Mouse (Mus musculus): ENCODE measurements at regions not wholly inside any gene's neighbourhood (a gene's known extent, or its start where the extent isn't known, plus 50 kb on each side); places are given as distances from the start of the nearest gene placed in this dataset.
A peak's percentile ranks its signal among the peaks of the same experiment; 100 is the strongest.

GRCm38 (mm10) chr2:107713706-107714105 is 423.3 kb downstream of the Kcna4 start:
- no peaks in the 10 kb centered on the region for H3K9me3 ChIP-seq (ENCODE audit: control insufficient read depth, low read length)
- H3K4me2 ChIP-seq (ENCODE audit: low read depth, low read length), result no peak overlapping the region
- no peak overlapping the region for H3K4me3 ChIP-seq (ENCODE audit: low read depth, low read length)
- no peaks in the 10 kb centered on the region for H3K36me3 ChIP-seq (ENCODE audit: control insufficient read depth, insufficient read depth, low read length)
- H3K27me3 ChIP-seq (replicated peaks; ENCODE audit: control insufficient read depth, insufficient read depth, low read length), result no peaks in the 10 kb centered on the region
- ATAC-seq (ENCODE audit: low read depth), result no peak
- no peaks in the 10 kb centered on the region for H3K4me1 ChIP-seq (ENCODE audit: control insufficient read depth, insufficient read depth, low read length)
- no peak overlapping the region for H3K9ac ChIP-seq (ENCODE audit: low read depth, low read length)
- no peak for DNase-seq (ENCODE audit: low spot score)
- H3K27ac ChIP-seq (replicated peaks; ENCODE audit: low read depth, low read length), result no peak overlapping the region

GRCm38 (mm10) chr2:107729469-107729868 is 439.0 kb downstream of the Kcna4 start:
- 26% methylated on average over 4 of the region's 4 CpGs for WGBS
- Histone ChIP-seq H3K9me3 (ENCODE audit: control insufficient read depth, low read length) (no peaks in the 10 kb centered on the region), H3K4me1 (ENCODE audit: control insufficient read depth, insufficient read depth, low read length) (no peaks in the 10 kb centered on the region), H3K27me3 (replicated peaks; ENCODE audit: control insufficient read depth, insufficient read depth, low read length) (no peaks in the 10 kb centered on the region), H3K4me2 (ENCODE audit: low read depth, low read length) (no peak overlapping the region), H3K27ac (replicated peaks; ENCODE audit: low read depth, low read length) (no peak overlapping the region), H3K4me3 (ENCODE audit: low read depth, low read length) (no peak overlapping the region), H3K9ac (ENCODE audit: low read depth, low read length) (no peak overlapping the region), H3K36me3 (ENCODE audit: control insufficient read depth, insufficient read depth, low read length) (no peaks in the 10 kb centered on the region)
- ATAC-seq (ENCODE audit: low read depth) (no peak), DNase-seq (ENCODE audit: low spot score) (peak; percentile 34)

DNA sequence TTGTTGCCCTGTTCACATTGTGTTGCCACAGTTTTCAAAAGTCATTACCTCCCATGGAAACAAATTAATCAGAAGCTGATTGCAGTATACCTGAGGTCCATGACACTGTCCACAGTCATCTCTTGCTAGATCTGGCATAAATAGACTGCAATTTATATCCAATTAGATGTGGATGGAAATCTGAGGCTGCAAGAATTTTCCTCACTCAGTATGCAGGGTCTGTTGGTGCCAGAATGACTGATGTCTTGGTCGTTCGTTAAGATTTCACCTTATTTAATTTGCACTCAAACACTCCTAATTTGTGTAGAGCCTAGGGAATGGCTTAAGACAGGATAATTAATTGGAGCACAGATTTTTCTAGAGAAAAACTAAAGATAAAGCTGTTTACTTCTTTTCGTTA is 443.9 kb downstream of the Kcna4 start:
- 77% methylated on average over 3 of the region's 3 CpGs for WGBS
- no peak overlapping the region for H3K27ac ChIP-seq (replicated peaks; ENCODE audit: low read depth, low read length)
- H3K4me2 ChIP-seq (ENCODE audit: low read depth, low read length), result no peak overlapping the region
- H3K36me3 ChIP-seq (ENCODE audit: control insufficient read depth, insufficient read depth, low read length), result no peaks in the 10 kb centered on the region
- DNase-seq (ENCODE audit: low spot score) (no peak), ATAC-seq (ENCODE audit: low read depth) (no peak)
- H3K9ac ChIP-seq (ENCODE audit: low read depth, low read length), result no peak overlapping the region
- H3K4me3 ChIP-seq (ENCODE audit: low read depth, low read length), result no peak overlapping the region
- no peaks in the 10 kb centered on the region for H3K27me3 ChIP-seq (replicated peaks; ENCODE audit: control insufficient read depth, insufficient read depth, low read length)
- no peaks in the 10 kb centered on the region for H3K4me1 ChIP-seq (ENCODE audit: control insufficient read depth, insufficient read depth, low read length)
- no peaks in the 10 kb centered on the region for H3K9me3 ChIP-seq (ENCODE audit: control insufficient read depth, low read length)

DNA sequence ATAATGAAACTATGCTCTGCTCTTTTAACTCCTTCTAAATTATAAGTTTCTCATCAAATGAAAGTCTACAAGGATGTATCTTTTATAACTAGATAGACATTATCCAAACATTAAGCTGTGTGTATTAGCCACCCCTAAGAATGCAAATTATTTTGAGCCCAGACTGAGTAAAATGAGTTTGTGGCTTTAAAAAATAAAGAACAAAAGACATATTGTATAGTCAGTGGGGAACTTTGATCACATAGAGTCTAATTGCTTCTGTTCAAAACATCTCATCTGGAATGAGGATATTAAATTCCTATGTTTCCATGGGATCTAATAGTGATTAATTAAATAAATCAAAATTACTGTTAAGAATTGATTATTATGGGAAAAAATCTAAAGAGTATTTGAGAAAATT is 444.3 kb downstream of the Kcna4 start:
- no peak overlapping the region for H3K27ac ChIP-seq (replicated peaks; ENCODE audit: low read depth, low read length)
- H3K4me1 ChIP-seq (ENCODE audit: control insufficient read depth, insufficient read depth, low read length), result no peaks in the 10 kb centered on the region
- DNase-seq (ENCODE audit: low spot score), result no peak
- H3K4me2 ChIP-seq (ENCODE audit: low read depth, low read length), result no peak overlapping the region
- H3K4me3 ChIP-seq (ENCODE audit: low read depth, low read length), result no peak overlapping the region
- no peaks in the 10 kb centered on the region for H3K36me3 ChIP-seq (ENCODE audit: control insufficient read depth, insufficient read depth, low read length)
- H3K9me3 ChIP-seq (ENCODE audit: control insufficient read depth, low read length), result no peaks in the 10 kb centered on the region
- H3K9ac ChIP-seq (ENCODE audit: low read depth, low read length), result no peak overlapping the region
- no peaks in the 10 kb centered on the region for H3K27me3 ChIP-seq (replicated peaks; ENCODE audit: control insufficient read depth, insufficient read depth, low read length)
- no peak for ATAC-seq (ENCODE audit: low read depth)

Measured in embryonic facial prominence, embryonic 14.5 days (tissue).